ENCODE assay signal across 18 mouse cellular contexts in the genomic region with DNA sequence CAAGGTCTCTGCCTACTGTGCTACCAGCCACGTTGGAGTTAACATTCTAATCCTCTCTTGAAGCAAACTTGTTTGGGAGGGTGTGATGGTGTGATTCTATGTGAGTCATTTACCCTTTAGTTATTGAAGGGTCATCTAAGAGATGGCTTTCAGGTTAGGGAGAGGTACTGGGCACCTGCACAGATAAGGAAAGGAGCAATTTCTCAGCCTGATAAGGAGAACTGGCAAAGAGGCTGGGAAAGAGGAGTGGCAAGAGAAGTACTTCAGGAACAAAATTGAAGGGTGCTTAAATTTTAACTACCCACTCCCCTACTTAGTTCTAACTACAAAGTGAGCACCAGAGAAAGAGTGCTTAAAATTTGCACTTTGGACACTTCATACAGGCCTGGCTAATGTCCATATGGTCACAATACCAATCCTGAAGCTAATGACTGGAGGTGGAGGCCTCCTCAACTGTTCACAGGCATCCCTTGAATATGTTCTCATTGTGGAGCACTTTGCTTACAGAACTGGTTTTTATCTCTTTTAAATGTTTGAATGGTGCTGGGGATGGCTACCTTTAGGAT.
DNase-seq lines count a peak whose midpoint lies in the region; ATAC-seq and TF ChIP-seq lines count a peak whose summit lies in the region.
"Had no signal": no experiment of that assay in that cellular context is flagged by ENCODE, and none has a peak within 500 bp of the region (broad histone marks: within the 10 kb centered on the region; RNA-seq: fewer than 3 reads in every experiment).

No protein-coding gene starts in this region.

- TF ChIP-seq CTCF in lung, adult 2 months (IDR thresholded peaks at IDR 0.05; ENCODE audit: insufficient read depth, low read length): no peak
- no peak for TF ChIP-seq CTCF in small intestine, adult 2 months (IDR thresholded peaks at IDR 0.05; ENCODE audit: extremely low read depth, insufficient read length, insufficient replicate concordance, low read depth, low read length)

- no peak overlapping the region for H3K4me2 ChIP-seq in intestine, embryonic 16.5 days (ENCODE audit: low read depth, low read length)
- H3K4me2 ChIP-seq in midbrain, embryonic 16.5 days (ENCODE audit: low read length): no peak overlapping the region
- no peak overlapping the region for H3K4me2 ChIP-seq in hindbrain, embryonic 11.5 days (replicated peaks; ENCODE audit: low read depth, low read length)
- H3K4me2 ChIP-seq: embryonic facial prominence, embryonic 12.5 days; forebrain, embryonic 15.5 days; heart, embryonic 13.5 days had no signal

- TF ChIP-seq POLR2A in lung, adult 2 months (IDR thresholded peaks at IDR 0.05; ENCODE audit: borderline replicate concordance, extremely low read depth, low read depth, low read length): no peak
- no peak for TF ChIP-seq POLR2A in small intestine, adult 2 months (IDR thresholded peaks at IDR 0.05; ENCODE audit: low read depth, low read length)

- no peaks in the 10 kb centered on the region for H3K9me3 ChIP-seq in intestine, embryonic 16.5 days (ENCODE audit: control insufficient read depth, low read length)
- no peaks in the 10 kb centered on the region for H3K9me3 ChIP-seq in midbrain, embryonic 16.5 days (replicated peaks; ENCODE audit: control insufficient read depth, low read length, poor library complexity, severe bottlenecking)
- no peaks in the 10 kb centered on the region for H3K9me3 ChIP-seq in hindbrain, embryonic 11.5 days (ENCODE audit: control insufficient read depth, low read length)
- H3K9me3 ChIP-seq: embryonic facial prominence, embryonic 12.5 days; forebrain, embryonic 15.5 days; heart, embryonic 13.5 days had no signal

- ATAC-seq in intestine, embryonic 16.5 days: peak; percentile 80
- no peak for ATAC-seq in midbrain, embryonic 16.5 days
- ATAC-seq in hindbrain, embryonic 11.5 days (ENCODE audit: low FRiP score): no peak
- ATAC-seq: forebrain, embryonic 15.5 days had no signal

- H3K9ac ChIP-seq in intestine, embryonic 16.5 days (ENCODE audit: low read depth, low read length): no peak overlapping the region
- H3K9ac ChIP-seq in midbrain, embryonic 16.5 days (ENCODE audit: low read depth, low read length): no peak overlapping the region
- H3K9ac ChIP-seq in hindbrain, embryonic 11.5 days (ENCODE audit: low read depth, low read length): no peak overlapping the region
- H3K9ac ChIP-seq: embryonic facial prominence, embryonic 12.5 days; forebrain, embryonic 15.5 days; heart, embryonic 13.5 days had no signal

- 46% methylated on average over 1 of the region's 1 CpGs for WGBS in lung, adult 2 months
- WGBS in intestine, embryonic 16.5 days: 66% methylated on average over 1 of the region's 1 CpGs
- 22% methylated on average over 1 of the region's 1 CpGs for WGBS in small intestine, adult 2 months
- WGBS in midbrain, embryonic 16.5 days: 72% methylated on average over 1 of the region's 1 CpGs
- 74% methylated on average over 1 of the region's 1 CpGs for WGBS in hindbrain, embryonic 11.5 days

- H3K27ac ChIP-seq in intestine, embryonic 16.5 days (ENCODE audit: low read length): no peak overlapping the region
- H3K27ac ChIP-seq in small intestine, adult 2 months (ENCODE audit: insufficient read depth, low read depth, low read length): peak overlapping the region; percentile 62
- no peak overlapping the region for H3K27ac ChIP-seq in midbrain, embryonic 16.5 days (ENCODE audit: low read length)
- no peak overlapping the region for H3K27ac ChIP-seq in hindbrain, embryonic 11.5 days (ENCODE audit: low read depth, low read length)
- H3K27ac ChIP-seq: embryonic facial prominence, embryonic 12.5 days; forebrain, embryonic 15.5 days; heart, embryonic 13.5 days had no signal

- H3K27me3 ChIP-seq in intestine, embryonic 16.5 days (replicated peaks; ENCODE audit: control insufficient read depth, insufficient read depth, low read length): no peaks in the 10 kb centered on the region; the same call in none of the 2 replicates
- H3K27me3 ChIP-seq in small intestine, adult 2 months (ENCODE audit: control insufficient read depth, insufficient read depth, low read length): no peaks in the 10 kb centered on the region
- no peaks in the 10 kb centered on the region; the same call in none of the 2 replicates for H3K27me3 ChIP-seq in midbrain, embryonic 16.5 days (ENCODE audit: control insufficient read depth, insufficient read depth, low read depth, low read length)
- H3K27me3 ChIP-seq in hindbrain, embryonic 11.5 days (ENCODE audit: control insufficient read depth, insufficient read depth, low read length): peaks cover 6% of the 10 kb centered on the region; the same call in 1 of the 2 replicates
- H3K27me3 ChIP-seq: forebrain, embryonic 15.5 days had no signal

- no peak overlapping the region for H3K4me3 ChIP-seq in lung, adult 2 months (replicated peaks; ENCODE audit: extremely low read depth, low read depth, low read length)
- no peak overlapping the region for H3K4me3 ChIP-seq in intestine, embryonic 16.5 days (ENCODE audit: low read length)
- H3K4me3 ChIP-seq in small intestine, adult 2 months (ENCODE audit: low read depth, low read length): no peak overlapping the region
- no peak overlapping the region for H3K4me3 ChIP-seq in midbrain, embryonic 16.5 days (ENCODE audit: low read depth, low read length)
- H3K4me3 ChIP-seq in hindbrain, embryonic 11.5 days (ENCODE audit: low read depth, low read length): no peak overlapping the region
- H3K4me3 ChIP-seq: embryonic facial prominence, embryonic 12.5 days; forebrain, embryonic 15.5 days; heart, embryonic 13.5 days had no signal

- DNase-seq in lung, adult 18-20 months: peak; percentile 19 to 47
- no peak for DNase-seq in lung, adult 2 months
- DNase-seq in lung, postnatal 10 days: peak; percentile 9
- no peak for DNase-seq in cerebellum, adult 18-20 months
- no peak for DNase-seq in hindbrain, embryonic 11.5 days (ENCODE audit: low spot score)
- DNase-seq: adrenal gland, postnatal 10 days; cerebellum, adult 11 months; cerebellum, adult 9-10 months; cerebellum, postnatal 25 days; gastrocnemius, postnatal 36 days; heart, adult 11 months; heart, postnatal 4 days had no signal

- H3K36me3 ChIP-seq in intestine, embryonic 16.5 days (ENCODE audit: control insufficient read depth, insufficient read depth, low read length): no peaks in the 10 kb centered on the region
- H3K36me3 ChIP-seq in small intestine, adult 2 months (ENCODE audit: control insufficient read depth, insufficient read depth, low read length): no peaks in the 10 kb centered on the region
- H3K36me3 ChIP-seq in midbrain, embryonic 16.5 days (ENCODE audit: control insufficient read depth, insufficient read depth, low read length): no peaks in the 10 kb centered on the region
- H3K36me3 ChIP-seq in hindbrain, embryonic 11.5 days (ENCODE audit: control insufficient read depth, insufficient read depth, low read length): no peaks in the 10 kb centered on the region
- H3K36me3 ChIP-seq: embryonic facial prominence, embryonic 12.5 days; forebrain, embryonic 15.5 days; heart, embryonic 13.5 days had no signal

- H3K4me1 ChIP-seq in lung, adult 2 months (ENCODE audit: control insufficient read depth, insufficient read depth, low read length): peaks cover 4% of the 10 kb centered on the region
- no peaks in the 10 kb centered on the region for H3K4me1 ChIP-seq in intestine, embryonic 16.5 days (ENCODE audit: control insufficient read depth, insufficient read depth, low read length)
- H3K4me1 ChIP-seq in small intestine, adult 2 months (ENCODE audit: control insufficient read depth, insufficient read depth, insufficient read length, low read length): peaks cover 6% of the 10 kb centered on the region
- no peaks in the 10 kb centered on the region for H3K4me1 ChIP-seq in midbrain, embryonic 16.5 days (ENCODE audit: control insufficient read depth, insufficient read depth, low read length)
- H3K4me1 ChIP-seq in hindbrain, embryonic 11.5 days (replicated peaks; ENCODE audit: control insufficient read depth, insufficient read depth, low read length): no peaks in the 10 kb centered on the region
- H3K4me1 ChIP-seq: embryonic facial prominence, embryonic 12.5 days; forebrain, embryonic 15.5 days; heart, embryonic 13.5 days had no signal

Comparison
In these comparisons a context has a peak if more than half of its experiments do, and no peak if none do; other contexts are left out.
1. DNase-seq: peak in lung, adult 18-20 months (2 of 2) and lung, postnatal 10 days (single experiment); none in lung, adult 2 months (single experiment), cerebellum, adult 18-20 months (0 of 2) and hindbrain, embryonic 11.5 days (single experiment).